Mouse (Mus musculus): ENCODE measurements around the gene Stac3. TPM values are rescaled to one million over a fixed set of nuclear protein-coding genes. Genes with fewer than 3 reads are reported as not detected.

Gene Stac3
- 1 to 10 TPM; 1.7 to 2.9 TPM for total RNA-seq (2021)

DNA sequence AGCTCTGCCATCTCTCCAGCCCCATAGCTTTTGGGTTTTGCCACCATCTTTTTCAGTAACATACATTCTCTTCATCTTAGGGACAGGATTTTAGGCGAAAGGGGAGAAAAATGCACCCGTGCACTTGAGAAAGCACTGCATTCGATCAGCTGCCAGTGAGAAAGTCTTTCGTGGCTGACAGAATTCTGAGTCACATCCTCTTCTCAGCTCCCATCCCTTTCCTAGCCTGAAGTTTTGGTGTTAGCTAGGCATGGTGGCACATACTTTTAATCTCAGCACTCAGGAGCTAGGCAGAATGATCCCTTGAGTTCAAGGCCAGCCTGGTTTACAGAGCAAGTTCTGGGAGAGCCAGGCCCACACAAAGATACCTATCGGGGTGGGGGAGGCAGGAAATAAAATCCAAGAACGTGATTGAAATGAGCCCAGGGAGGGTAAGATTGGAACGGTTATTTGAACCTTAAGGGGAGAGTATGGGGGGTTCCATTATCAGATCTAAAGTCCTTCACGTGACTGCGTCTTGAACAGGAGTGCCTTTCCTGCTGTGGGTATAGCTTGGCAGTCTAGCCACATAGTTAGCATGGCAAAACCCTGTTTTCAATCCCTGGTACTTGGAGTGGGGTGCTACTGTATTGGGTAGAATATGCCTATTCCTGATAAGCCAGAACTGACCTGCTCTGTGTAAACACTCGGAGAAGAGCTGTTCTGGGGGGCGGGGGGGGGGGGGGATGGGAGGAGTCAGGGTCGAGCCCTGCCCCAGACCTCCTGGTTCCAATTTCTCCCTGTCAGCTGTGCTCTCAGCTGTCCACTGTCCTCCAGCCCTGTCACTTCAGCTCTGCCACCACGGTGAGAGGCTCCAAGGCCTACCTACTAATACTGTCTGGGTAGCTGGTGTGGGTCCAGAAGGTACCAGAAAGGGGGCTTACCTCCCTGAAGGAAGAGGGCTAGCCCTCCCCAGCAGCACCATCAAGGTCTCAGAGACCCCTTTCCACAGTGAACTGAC, at the start of gene Stac3:
TSS of gene Stac3 (plus strand) at position 793 of the 1,000 bp plus-strand sequence.
- DNase-seq (ENCODE audit: low spot score in 2 of 2): no peak
- intact Hi-C loops (cut with DNase I): no loop called here

DNA sequence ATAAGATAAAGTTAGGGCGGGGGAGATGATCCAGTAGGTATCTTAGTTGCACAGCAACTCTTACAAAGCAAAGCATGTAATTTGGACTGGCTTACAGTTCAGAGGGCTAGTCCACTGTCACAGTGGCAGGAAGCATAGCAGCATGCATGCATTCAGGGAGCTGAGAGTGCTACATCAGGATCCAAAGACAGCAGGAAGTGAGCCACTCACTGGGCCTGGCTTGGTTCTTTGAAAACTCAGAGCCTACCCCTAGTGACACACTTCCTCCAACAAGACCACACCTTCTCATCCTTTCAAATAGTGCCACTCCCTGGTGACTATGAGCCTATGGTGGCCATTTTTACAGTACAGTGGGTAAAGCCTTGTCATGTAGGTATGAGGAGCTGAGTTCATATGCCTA, 47.8 kb upstream of the Stac3 start:
- no peak for DNase-seq (ENCODE audit: low spot score in 2 of 2)
- intact Hi-C loops (cut with DNase I): no loop called here

DNA sequence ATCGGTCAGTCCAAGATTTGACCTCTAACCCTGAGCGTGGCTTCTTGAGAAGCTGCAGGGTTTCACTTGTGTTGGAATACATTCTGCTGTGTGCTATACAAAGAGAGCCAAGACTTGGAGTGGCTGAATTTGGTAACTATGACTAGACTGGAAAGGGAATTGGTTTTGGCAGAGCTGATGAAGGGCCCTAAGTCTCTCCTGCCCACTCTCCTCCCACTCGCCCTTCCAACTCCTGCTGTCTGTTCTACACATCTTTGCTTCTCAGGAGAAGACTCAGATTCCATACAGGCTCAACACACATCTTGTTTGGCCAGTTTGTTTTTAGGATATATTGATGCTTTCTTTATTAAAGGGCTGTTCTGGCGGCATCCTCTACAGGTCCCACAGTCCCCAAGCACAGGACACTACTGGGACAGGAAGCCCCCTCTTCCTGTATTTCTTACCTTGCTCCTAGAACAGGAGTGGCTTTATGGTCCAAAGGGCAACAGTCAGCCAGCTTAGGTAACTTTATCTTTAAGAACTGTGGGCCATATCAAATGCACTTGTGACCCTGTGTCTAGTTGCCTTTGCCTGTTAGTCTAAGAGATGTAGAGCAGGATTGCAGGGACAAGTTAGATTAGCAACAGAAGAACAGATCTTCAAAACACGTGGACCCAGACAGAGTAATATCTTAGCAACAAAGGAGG, 38.9 kb upstream of the Stac3 start:
- intact Hi-C loops (cut with DNase I): no loop called here
- peak; percentile 51 to 53 for DNase-seq (ENCODE audit: low spot score in 2 of 2)

DNA sequence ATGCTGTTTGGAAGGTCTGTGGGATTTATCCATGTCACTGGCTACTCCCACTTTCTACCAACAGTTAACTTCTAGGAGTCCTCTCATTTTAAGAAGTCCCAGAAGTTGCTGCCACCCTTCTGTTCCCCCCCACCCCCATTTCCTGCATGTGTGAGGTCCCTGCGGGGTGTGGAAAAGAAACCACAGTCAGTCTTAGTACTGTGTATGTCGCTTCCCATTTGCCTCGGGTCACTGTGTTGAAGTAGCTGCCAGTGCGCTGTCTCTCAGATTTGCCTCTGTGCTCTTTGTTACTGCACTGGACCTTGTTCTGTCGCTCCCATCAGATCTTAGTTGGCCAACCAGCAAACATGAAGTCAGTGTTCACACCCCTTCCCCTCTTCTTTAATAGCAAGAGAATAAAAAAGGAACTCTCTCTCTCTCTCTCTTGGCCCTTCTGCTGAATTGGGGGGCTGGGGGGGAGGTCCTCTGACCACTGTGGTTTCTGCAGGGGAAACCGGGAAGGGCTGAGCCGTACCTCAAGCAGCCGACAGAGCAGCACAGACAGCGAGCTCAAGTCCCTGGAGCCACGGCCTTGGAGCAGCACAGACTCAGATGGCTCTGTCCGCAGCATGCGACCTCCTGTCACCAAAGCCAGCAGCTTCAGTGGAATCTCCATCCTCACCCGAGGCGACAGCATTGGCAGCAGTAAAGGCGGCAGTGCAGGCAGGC, 30.1 kb upstream of the Stac3 start:
- intact Hi-C loops (cut with DNase I): no loop called here
- no peak for DNase-seq (ENCODE audit: low spot score in 2 of 2)

DNA sequence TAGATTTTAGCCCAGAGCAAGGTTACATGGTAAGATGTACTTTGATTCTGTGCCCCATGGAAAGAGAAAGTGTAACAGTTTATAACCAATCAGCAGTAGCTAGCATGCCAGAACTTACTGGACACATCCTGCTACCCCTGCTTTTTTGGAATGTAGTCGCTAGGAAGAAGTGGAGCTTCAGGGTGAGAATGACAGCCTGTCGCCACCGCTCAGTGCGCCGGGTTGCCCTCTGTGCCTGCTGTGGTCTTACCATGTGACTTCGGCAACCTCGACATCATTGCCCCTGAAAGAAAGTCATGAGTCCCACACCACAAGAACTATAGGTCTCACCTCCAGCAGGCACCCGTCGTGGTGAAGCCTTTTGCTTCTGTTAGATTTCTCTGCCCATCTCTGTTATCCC, 28.8 kb upstream of the Stac3 start:
- intact Hi-C loops (cut with DNase I): no loop called here
- DNase-seq (ENCODE audit: low spot score in 2 of 2): no peak

DNA sequence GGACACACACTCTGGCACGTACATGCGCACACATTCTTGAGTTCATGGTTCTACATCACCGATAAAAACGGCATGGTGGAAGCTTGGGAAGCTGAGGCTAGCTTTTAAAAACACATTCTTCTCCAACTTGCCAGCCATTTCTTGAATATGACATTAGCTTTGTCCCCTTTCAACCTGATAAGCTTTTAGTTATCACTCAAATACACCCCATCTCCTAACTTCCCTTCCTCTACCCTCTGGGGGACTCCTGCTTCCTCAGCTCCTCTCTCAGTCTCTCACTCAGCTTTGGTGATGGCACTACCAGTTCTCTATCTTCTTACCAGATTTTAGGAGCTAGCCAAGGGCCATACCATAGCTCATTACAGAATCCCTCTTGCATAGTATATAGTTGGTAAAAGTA, 26.3 kb upstream of the Stac3 start:
- intact Hi-C loops (cut with DNase I): no loop called here
- no peak for DNase-seq (ENCODE audit: low spot score in 2 of 2)

DNA sequence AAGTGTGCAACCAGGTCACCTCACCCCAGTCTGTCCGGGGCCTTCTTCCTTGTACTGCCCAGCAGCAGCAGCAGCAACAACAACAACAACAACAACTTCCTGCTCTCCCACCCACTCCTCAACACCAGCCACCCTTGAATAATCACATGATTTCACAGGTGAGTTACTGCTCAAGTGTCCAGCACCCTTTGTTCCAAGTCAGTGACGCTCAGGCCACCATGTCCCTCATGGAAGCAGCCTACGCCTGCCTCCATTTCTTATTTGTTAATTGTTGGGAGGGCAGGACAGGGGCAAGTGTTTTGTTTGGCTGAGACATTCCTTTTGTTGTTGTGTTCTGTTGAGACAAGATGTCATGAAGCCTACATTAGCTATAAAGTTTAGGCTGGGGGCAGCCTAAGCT, 24.9 kb upstream of the Stac3 start:
- DNase-seq (ENCODE audit: low spot score in 2 of 2): no peak
- intact Hi-C loops (cut with DNase I): no loop called here

DNA sequence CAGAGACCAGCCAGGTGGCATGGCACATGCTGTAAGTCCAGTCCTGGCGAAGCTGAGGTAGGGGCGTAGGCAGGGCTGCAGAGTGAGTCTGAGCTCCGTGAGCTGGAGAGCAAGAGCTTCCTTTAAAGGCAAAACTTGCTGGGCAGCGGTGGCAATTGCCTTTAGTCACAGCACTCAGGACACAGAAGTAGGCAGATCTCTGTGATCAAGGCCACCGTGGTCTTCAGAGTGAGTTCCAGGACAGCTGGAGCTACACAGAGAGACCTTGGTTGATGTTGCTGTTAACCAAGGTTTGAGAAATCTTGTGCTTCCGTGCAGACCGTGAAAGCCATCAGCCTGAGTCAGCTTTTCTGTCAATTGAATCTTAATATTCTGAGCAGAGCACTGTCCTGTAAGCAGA, 24.2 kb upstream of the Stac3 start:
- intact Hi-C loops (cut with DNase I): no loop called here
- no peak for DNase-seq (ENCODE audit: low spot score in 2 of 2)

DNA sequence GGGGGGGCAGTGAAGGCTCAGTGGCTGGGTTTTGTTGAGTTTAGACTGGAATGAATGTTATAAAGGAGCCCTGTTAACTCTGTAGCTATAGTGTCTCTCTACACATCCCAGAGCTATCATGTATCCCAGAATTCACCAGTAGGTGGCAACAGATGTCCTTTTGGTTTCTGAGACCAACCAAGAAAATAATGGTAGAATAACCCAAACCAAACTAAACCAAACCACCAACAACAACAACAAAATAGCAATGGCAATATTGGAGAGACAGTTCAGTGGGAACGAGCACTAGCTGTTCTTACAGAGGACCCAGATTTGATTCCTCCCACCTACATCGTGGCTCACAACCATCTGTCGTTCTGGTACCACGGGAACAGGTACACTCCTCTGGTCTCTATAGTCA, 22.4 kb upstream of the Stac3 start:
- DNase-seq (ENCODE audit: low spot score in 2 of 2): no peak
- intact Hi-C loops (cut with DNase I): no loop called here

DNA sequence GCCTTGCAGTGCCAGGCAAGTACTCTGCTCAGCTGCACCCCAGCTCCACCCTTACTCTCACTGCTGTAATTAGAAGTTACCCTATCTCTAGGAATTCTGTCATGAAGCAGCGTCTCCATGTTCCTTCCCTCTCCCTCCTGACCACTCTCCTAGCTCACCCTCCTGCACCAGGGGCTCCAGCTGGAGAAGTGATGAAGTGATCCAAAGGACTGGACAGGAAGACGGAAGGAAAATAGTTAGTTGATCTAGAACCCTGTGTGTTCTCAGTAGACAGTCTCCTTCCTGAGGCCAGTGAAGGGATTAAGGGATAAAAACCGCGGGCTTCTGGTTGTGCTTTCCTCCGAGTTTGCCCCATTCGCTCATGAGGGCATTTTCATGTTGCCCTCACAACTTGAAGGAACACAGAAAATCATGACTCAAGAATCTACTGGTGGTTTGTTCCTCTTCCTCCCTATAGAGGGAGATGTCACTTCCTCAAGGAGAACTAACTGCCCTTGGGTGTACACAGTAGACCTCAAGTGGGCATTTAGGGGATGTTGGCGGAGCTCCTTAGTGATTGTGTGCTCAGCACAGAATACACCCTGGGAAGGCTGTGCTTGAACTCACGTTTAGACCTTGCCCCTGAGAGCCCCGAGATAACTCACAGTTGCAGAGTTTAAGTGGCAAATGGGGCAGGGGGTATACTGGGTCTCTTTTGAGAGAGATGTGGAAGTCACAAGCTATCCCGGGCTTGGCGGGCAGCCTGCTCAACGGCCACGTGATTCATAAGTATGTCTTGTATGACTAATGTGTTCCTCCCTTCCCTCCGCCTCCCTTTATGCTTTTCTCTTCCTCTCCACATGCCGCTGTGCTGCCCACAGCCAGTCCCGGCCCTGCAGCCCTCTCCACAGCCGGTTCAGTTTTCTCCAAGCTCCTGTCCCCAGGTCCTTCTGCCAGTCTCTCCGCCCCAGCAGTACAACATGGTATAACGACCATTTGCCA, 20.4 kb upstream of the Stac3 start:
- intact Hi-C loops (cut with DNase I): no loop called here
- peak; percentile 66 to 75 for DNase-seq (ENCODE audit: low spot score in 2 of 2)

DNA sequence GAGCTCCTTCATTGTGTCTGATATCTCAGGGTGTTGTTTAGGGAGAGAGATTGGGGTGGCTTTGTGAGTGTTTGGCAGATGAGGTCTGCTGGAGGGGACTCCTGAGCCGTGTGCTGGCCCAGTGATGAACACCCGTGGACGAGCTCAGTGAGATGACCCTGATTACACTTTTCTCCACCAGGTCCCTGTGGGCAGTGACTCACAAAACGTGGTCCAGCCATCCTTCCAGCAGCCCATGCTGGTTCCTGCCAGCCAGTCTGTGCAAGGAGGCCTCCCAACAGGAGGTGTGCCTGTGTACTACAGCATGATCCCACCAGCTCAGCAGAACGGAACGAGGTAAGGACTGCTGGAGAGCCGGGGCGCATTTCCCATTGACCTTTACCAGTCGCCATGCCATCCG, 16.3 kb upstream of the Stac3 start:
- intact Hi-C loops (cut with DNase I): no loop called here
- no peak for DNase-seq (ENCODE audit: low spot score in 2 of 2)

DNA sequence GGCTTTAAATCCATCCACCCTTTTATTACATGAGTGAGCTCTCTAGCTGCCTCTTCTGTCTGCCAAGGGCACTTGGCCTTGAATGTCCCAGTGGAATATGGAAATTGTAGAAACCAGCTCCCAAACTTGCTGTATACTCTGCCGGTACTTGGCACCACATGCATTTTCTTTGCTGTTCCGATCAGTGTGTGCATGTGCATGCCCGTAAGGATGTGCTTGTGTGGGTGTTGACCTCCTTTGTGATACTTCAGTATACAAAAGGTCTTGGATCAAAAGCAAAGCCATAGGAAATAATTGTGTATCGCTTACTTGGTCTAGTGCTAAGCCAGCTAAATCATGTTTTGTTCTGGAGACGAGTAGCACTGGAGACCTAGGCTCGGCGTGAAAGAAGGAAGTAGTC, 12.6 kb upstream of the Stac3 start:
- intact Hi-C loops (cut with DNase I): no loop called here
- no peak for DNase-seq (ENCODE audit: low spot score in 2 of 2)

DNA sequence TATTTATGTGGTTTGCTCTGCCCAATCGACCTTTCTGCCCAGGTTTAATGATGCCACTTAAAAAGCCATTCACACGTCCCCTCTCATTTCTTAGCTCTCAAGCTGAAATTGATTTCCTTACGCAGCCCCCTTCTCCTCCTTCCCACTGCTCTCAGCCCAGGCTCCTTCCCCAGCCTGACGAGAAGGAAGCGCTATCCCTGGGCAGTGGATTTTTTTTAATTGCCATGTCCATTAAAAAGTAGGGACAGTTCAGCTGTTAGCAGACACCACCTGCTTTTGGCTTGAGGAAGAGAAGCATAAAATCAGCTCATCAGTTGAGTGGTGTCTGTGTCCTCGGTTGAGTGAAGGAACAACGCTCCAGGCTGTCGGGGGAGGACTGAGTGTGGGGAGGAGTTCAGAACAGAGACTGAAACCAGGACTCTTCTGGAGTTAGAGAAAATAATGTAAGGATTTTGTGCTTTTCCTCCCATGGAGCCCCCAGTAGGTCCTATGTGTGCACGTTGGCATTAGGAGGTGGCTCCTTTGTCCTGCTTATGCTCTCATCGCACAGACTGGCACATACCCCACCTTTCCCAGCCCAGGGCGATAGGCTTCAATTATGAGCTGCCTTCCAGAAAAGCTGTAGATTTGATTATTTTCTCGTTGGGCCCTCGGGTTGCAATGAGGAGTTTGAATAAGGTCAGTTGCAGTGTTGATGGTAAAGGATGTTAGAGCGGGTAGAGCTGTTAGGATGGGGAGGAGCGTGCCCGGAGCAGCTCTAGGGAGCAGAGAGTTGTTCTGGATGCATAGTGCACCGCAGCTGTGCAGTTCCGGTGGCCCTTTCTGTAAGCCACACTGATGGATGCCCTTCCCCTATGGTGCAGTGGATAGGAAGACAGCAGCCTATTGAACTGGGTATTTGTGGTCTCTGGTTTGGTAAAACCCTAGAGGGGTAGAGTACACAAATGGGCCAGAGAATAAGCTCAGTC, 11.0 kb upstream of the Stac3 start:
- DNase-seq (ENCODE audit: low spot score in 2 of 2): no peak
- intact Hi-C loops (cut with DNase I): no loop called here

DNA sequence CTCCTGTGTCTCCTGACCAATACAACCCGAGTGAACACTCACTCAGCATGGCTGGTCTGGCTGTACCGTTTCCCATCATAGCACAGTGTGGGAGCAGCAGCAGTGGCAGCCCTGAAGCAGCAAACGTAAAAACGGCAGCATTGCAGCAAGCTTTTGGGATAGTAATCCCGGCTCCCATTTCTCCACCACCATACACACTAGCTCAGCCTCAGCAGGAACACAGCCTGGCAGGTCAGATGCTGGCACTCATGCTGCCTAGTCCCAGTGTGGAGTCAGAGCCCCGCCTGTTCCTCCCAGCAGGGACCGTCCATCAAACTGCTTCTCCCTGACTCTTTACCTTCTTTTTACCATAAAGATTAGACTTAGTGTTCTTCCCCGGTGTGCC, 10.4 kb upstream of the Stac3 start:
- no peak for DNase-seq (ENCODE audit: low spot score in 2 of 2)
- intact Hi-C loops (cut with DNase I): no loop called here

DNA sequence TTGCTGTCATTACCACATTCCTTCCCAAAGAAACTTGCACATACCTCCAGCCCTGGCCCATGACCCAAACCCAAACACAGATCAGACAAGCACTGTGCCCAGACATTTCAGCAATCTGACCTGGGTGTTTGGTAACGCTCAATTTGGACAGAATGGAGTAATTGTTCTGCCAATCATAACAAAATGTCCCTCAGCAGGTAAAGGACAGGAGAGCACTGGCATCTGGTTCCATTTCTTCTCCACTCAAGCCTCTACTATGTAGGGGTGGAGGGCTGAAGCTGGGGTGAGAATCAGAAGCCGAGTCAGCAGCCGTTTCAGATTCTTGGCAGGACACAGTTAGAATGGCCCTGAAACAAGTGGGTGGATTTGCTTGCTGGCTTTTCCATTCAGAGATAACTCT, 9.4 kb upstream of the Stac3 start:
- intact Hi-C loops (cut with DNase I): no loop called here
- no peak for DNase-seq (ENCODE audit: low spot score in 2 of 2)

DNA sequence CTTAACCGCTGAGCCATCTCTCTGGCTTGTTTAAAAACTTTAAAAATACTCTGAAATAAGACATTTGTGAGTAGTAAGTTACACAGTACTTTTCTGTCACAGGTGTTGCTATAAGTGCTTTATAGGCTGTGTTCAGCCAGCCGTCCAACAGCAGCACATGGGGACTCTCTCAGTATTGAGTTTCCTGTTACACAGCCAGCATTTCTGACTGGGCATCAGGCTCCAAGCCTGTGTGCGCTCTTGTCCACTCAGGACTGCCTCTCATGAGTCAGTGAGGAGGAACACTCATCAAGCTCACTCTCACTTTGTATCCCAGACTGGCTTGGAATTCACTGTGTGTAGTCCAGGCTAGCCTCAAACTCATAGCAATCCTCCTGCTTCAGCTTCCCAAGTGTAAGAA, 5.3 kb upstream of the Stac3 start:
- DNase-seq (ENCODE audit: low spot score in 2 of 2): no peak
- intact Hi-C loops (cut with DNase I): no loop called here

DNA sequence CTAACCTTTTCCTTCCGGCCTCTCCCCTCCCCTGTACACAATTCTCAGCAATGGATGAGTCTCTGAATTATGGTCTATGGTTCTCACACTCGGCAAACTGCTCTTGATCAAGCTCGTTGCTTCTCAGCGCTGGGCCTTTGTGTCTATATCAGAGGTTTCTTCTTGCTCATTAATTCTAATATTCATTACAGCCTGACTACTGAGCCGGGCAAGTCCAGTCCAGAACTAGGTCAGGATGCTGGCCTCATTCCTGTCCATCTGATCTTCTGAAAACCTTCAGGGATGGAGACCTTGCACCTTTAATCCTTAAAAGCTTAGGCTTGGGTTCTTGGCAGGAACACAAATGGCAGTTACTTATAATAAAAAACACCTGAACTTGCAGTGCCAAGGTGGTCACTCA, 2.0 kb upstream of the Stac3 start:
- intact Hi-C loops (cut with DNase I): no loop called here
- DNase-seq (ENCODE audit: low spot score in 2 of 2): no peak

DNA sequence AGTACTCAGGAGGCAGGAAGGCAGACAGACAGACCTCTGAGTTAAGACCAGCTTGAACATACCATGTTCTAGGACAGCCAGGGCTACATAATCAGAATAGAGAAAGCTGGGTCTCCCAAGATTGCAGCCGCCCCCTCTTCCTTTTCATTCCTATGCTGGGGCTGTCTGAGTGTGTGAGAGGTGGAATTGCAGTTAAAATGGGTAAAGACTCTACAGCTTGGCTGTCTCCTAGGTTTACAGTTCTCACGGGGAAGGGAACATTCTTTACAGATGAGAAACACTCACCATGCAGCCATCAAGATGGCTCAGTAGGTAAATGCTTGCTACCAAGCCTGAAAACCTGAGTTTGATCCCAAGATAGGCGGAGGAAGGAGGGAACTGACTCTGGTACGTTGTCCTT, 1.4 kb upstream of the Stac3 start:
- DNase-seq (ENCODE audit: low spot score in 2 of 2): no peak
- intact Hi-C loops (cut with DNase I): no loop called here

All from left cerebral cortex, postnatal 36 days (tissue).